Mouse (Mus musculus) retina, embryonic 14.5 days (tissue): ENCODE data around the gene Npm1.

Experiments
- DNase-seq: peaks from one replicate; pipeline ENCODE4 v3.0.0-alpha.2; 2015; ENCODE audit warnings: low spot score

Npm1 gene

DNA sequence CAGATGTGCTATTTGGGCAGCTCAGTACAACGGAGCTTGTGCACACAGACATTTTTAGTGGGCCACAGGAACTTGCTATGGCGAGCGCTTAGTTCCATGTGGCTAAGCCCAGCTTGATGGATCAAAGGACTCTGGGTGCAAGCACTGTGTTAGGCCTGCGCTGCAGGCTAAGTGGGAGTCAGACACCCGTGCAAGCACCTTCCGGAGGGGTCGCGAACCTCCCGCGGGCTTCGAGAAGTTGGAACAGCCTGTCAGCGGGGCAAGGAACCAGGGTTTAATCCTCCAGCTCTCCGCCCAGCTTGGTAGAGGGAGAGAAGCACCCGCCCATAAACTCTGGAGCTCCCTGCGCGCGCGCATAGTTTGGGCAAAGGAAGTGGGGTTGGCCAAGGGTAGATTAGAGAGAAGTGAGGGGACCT lies 17.7 kb upstream of the Npm1 start:
- peak; percentile 51 for DNase-seq

GRCm38 (mm10) chr11:33179802-33180201 lies 16.8 kb upstream of the Npm1 start:
- DNase-seq, result no peak

DNA sequence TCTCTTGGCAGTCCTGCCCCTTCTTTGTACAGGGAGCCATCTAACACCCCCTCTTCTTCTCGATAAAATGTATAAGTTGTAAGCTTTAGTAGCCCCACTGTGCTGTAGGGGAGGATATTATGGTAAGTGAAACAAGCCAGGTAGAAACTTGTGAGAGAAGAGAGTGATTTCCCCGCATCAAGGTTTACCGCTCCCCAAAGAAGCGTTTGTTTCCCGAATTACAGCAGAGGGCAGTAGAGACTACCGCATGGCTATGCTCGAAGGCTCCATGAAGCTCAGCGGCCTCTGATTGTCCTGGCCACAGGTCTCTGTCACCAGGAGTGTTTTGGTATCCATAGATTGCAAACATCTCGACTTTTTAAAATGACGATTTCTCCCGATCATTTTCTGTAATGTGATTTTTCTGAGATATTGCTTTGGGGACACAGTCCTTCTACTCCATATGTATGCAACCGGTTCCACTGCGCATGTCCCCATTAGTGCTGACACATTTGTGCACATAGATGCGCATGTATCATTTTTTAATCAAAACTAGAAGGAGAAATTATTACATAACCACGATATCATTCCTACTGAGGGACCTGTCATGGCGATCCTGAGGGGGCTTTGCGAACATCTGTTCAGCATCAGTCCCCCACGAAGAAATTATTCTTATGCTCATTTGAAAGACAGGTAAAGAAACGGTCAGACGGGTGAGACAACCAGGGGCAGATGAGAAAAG lies 13.7 kb upstream of the Npm1 start:
- peak; percentile 84 for DNase-seq

- no peak for DNase-seq
These were observed 12.8 kb upstream of the Npm1 start for GRCm38 (mm10) chr11:33175768-33176167.

- DNase-seq, result peak; percentile 83
These were observed 7.5 kb upstream of the Npm1 start for GRCm38 (mm10) chr11:33170489-33170888.

GRCm38 (mm10) chr11:33162211-33162997 lies 602 bp downstream of the Npm1 start:
- peak; percentile 82 for DNase-seq

DNA sequence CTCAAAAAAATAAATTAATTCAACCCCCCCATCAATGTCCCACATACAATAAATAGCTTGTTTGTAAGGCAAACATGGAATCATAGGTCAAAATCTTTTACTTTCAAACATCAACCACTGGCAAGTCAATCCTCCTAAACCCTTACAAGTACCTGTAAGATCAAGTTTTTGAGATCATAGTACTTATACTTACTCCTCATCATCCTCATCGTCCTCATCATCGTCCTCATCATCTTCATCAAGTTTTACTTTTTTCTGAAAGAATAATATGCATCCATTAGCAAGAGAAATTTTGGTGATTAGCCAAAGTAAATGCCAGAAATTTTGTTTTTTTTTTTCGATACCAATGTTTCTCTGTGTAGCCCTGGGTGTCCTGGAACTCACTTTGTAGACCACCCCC lies 3.3 kb downstream of the Npm1 start:
- no peak for DNase-seq

DNA sequence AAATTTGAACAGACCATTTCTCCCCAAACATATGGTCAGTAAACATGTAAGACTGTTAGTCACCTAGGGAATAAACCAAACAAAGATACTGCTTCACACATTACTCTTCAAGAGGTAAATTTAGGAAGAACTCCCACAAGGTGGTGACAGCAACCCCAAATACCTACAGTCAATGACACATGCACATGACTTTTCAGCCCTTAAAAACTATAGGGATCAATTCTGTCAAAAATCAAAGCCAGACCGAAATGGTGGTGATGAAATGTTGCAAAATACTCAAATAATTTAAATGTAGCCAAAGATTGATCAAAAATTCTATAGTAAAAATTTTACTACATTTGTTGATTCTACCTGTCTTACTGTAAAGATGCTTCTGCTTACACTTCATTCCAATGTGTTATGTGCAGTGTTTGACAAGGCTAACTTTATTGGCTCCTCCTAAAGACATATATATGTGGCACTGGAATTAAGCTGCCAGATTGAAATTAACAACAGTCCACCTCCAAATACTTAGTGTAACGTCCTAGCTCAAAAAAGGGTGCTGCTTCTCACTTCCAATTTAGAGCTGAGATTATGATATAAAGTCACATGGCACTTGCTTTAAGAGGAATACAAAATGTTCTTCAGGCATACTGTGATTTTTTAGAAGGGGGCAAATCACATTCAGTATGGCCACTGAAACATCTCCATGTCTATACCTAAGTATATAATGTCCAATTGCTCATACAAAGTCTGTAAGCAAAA lies 5.4 kb downstream of the Npm1 start:
- DNase-seq, result no peak

DNA sequence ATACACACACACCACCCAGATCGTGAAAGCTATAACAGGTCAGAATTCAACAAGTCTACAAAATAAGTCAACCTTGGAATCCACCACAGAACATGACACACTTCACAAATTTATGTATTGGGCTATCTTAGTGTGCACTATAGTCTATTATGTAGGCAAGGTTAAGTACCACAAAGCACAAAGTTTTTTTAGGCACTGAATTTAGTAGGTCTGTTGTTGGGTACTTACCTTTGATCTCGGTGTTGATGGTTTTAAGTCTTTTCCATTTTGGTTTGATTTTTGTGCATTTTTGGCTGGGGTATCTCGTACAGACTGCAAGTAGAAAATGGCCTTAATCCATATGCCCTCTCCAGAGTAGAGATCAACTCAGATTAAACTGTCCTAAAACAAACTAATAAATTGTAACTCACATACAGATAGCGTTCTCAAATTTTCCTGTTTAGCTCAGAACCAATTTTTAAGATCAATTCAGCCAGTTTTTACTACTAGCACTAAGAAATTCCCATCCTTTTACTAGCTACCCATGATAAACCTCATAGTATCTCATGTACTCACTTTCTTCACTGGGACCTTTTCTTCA lies 6.5 kb downstream of the Npm1 start:
- no peak for DNase-seq

DNA sequence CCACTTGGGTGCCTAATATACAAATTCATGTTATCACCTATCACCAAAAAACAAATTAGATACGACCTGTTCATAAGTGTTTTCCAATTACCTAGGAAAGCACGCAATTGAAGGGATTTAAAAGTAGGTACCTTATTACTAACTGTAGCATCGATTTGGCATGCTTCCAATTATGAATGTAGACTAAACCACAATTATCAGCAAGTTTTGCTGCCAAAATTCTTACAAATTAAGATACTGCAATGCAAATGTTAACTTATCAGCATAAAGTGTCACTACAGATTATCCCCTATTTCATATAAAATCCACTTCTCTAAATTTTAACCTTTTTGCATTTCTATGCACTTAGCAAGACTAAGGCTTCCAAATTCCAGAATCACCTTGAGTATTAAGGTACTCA lies 8.5 kb downstream of the Npm1 start:
- no peak for DNase-seq

DNA sequence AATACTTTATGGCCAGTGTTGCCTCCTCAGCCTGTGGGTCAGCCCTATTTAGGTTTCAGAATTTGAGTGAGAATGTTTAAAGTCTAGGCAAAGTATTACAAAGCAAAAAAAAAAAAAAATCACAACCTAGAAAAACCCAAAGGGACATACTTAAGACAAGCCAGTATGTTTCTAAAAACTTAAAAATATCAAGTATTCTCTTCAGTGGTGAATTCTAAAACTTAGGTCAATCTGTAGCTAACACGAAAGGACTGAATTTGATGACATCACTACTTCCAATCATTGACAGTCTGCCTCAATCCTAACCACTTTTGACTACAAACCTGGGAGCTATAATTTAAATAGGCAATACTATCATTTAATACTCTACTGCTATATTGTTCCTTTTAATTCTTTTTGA lies 10.0 kb downstream of the Npm1 start:
- no peak for DNase-seq

GRCm38 (mm10) chr11:33151780-33152145 lies 11.2 kb downstream of the Npm1 start:
- no peak for DNase-seq

DNA sequence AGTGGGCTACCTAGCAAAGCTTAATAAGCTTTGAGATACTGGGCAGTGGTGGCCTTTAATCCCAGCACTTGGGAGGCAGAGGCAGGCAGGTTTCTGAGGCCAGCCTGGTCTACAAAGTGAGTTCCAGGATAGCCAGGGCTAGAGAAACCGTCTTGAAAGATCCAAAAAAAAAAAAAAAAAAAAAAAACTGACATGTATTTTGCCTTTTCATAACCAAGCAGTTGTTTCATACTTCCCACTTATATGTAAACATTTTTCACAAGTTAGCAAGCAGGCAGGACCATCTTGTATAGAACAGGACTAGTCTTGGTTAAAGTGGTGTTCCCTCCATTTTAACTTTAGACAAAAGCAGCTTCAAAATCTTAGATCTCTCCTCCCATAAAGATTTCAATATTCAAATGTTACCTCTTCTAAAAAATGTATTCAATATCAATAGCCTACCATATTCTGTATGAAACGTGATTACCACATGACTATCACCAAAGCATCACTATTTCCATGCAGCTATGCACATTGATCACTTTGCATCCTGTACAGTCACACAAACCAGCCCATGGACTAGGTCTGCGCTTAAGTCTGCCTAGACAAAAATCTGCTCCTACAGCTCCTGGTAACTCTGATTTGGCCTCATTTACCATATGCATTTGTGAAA lies 11.8 kb downstream of the Npm1 start:
- DNase-seq, result no peak

- DNase-seq, result no peak
These were observed 12.6 kb downstream of the Npm1 start for GRCm38 (mm10) chr11:33150364-33150763.

DNA sequence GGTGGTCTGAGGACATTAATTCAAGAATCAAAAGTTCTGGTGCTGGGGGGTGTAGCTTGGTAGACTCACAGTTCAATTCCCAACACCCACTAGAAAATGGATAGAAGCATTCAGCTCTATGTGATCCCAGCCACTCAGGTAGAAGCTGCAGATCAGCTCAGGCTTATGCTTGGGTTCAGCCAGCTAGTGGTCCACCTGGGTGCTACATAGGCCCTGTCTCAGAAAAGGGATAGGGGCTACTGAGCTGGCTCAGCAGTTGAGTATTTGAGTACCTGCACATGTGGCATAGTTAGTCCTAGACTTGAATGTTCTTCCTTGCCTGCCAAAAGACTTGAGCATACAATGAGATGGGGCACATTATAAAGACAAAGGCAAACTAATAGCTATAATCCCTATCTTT lies 13.6 kb downstream of the Npm1 start:
- DNase-seq, result no peak

- no peak for DNase-seq
These were observed 13.9 kb downstream of the Npm1 start for GRCm38 (mm10) chr11:33149088-33149436.

- peak; percentile 93 for DNase-seq
These were observed 14.5 kb downstream of the Npm1 start for GRCm38 (mm10) chr11:33148338-33149087.

DNA sequence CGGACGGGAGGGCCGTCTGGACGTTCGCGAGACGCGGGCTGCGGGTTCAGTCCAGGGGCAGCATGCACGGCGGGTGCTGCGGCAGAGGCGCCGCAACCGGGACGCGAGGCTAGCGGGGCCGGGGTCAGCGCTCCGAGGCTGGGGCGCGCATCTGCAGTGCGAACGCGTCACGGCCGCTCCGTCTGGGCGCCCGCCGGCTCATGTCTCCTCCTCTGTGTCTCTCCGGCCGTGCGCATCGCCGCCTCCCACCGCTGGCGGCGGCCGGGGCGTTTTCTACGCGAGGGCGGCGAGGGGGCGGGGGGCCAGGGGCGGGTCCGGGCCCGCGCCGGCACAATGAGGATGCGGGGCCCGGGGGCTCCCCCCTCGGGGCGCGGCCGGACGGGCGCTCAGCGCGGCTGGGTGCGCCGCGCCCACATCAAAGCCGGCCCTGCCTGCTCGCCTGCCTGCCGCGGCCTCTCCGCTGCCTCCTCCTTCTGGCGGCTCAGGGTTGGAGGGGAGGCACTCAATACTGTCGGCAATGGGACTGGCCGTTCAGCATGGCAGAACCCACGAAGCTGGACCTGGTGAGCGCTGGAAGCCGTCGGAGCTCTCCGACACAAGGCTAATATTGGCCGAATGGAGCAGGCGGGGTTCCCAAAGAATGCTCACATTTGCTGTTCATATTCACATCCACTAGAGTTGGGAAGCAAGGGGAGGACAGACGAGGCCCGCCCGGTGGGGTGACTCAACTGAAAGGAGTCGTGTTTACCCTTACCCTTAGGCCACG lies 15.3 kb downstream of the Npm1 start:
- DNase-seq, result peak; percentile 60

GRCm38 (mm10) chr11:33147171-33147571 lies 15.8 kb downstream of the Npm1 start, which contains the start of gene Fgf18:
Fgf18 (minus strand) TSS chr11:33147400.
- DNase-seq, result peak; percentile 64

DNA sequence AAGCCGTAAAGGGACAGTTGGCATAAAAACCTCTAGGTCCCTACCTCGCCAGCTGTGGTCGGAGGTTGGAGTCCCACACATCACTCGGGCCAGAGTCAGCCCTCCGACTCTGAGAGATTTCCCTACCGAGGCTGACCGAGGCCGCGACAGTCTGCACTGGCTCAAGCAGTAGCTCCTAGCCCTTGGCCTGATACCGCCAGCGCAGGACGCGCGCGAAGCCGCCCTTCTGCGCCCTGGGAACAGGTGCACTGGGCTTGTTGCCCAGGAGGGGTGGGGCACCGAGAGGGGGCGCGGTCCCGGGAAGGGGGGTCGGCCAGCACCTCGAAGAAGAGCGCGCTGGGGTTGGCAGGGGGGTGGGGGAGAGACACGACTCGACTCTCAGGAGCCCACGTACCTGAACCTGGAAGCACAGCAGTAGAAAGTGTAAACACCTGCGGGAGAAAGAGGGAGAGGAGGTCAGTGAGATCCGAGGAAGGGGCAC lies 16.3 kb downstream of the Npm1 start:
- DNase-seq, result peak; percentile 41
